Mouse (Mus musculus) adrenal gland, postnatal 4 days (tissue): ENCODE measurements around the gene Ntn4. TPM values are rescaled to one million over a fixed set of nuclear protein-coding genes. Genes with fewer than 3 reads are reported as not detected.
"Not testable (repeated sequence)": the region's sequence is repeated elsewhere in the genome, so short reads cannot be mapped to it uniquely, and the experiment has no call there.

Experiments used
- DNase-seq, 2 experiments: peaks; one replicate each; pipeline ENCODE4 v3.0.0; 2021 to 2022; ENCODE audit warnings: low spot score in 2 of 2, mixed read lengths in 2 of 2
- total RNA-seq, 2 experiments: library from RNA; stranded (reverse); gene quantifications; 2 replicates each; pipeline ENCODE4 v1.2.3; 2021

Gene Ntn4
- total RNA-seq, 2 experiments from 2014 or later: 12.9 to 14.8 TPM

GRCm38 (mm10) chr10:93680680-93681377 lies 40.3 kb downstream of the Ntn4 start:
- DNase-seq: no peak

DNA sequence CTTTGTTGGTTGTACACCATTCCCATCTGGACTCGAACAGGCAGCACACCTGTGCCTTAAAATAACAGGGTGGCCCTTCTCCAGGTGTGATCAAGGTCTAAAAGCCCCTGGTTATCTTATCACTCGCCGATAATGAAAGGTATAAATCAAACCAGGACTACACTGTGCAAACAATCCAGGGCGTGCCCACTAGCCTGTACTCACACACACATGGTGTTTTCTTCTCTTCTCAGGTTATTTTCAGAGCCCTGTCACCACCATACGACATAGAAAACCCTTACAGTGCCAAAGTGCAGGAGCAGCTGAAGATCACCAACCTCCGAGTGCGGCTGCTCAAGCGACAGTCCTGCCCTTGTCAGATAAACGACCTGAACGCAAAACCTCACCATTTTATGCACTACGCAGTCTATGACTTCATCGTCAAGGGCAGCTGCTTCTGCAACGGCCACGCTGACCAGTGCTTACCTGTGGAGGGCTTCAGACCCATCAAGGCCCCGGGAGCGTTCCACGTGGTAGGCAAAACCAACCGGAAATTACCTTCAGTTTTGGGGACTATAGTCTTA lies 41.8 kb downstream of the Ntn4 start:
- DNase-seq: no peak

GRCm38 (mm10) chr10:93683185-93683584 lies 42.7 kb downstream of the Ntn4 start:
- no peak for DNase-seq

DNA sequence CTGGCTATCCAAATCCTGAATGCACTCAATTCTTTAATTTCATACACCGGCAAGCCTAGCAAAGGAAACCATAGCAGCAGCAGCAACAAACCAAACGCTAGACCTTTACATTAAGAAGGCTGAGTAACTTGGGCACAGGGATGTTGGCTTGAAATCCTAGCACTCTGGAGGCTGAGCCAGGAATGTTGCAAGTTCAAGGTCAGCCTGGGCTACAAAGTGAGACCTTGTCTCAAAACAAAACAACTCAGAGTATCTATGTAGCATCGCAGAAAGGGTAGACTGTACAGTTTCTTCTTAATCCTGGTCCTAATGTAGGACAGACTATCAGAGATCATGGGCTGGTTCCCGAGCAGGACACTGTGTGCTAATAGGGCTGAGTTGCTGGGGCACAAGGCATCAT lies 43.4 kb downstream of the Ntn4 start:
- no peak for DNase-seq

DNA sequence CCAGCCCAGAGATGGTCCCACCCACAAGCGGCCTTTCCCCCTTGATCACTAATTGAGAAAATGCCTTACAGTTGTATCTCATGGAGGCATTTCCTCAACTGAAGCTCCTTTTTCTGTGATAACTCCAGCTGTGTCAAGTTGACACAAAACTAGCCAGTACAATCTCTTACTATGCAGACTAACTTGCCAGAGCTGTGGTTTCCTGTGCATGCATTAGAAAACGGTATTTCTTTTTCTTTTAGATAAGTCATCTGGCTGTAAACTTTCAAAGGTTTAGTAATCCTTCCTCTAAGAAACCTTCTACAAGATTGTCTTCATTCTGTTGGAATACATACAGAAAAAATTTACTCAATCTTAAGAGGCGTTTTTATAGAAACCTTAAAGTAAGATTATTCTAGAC lies 44.9 kb downstream of the Ntn4 start:
- DNase-seq: not testable (repeated sequence)

DNA sequence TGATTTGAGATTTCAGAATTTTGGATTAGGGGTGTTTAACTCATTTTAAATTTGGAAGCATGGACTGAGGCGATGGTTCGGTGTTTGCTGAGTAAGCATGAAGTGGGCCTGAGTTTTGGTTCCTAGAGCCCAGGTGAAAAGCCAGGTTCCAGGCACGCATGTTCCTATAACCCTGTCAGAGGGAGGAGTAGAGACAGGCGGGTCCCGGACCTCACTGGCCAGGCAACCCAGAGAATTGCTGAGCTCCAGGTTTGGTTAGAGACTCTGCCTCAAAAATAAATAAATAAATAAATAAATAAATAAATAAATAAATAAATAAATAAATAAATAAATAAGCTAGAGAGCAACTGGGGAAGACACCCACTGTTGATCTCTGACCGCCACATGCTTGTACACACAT lies 46.1 kb downstream of the Ntn4 start:
- no peak for DNase-seq

DNA sequence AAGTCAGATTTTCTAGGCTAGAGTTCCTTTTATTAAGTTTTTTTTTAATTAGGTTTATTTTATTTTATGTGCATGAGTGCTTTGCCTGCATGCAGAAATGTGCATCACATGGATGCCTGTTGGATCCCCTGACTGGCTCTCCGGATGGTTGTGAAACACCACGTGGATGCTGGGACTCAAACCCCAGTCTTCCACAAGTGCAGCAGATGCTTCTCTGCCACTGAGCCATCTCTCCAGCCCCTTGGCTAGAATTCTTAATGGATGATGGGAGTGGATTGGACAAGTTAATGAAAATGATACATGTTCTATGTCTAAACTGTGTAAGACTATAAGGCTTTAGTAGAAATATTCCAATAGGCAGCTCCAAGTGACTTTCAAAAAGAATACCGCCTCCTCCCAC lies 47.3 kb downstream of the Ntn4 start:
- DNase-seq: no peak

- no peak for DNase-seq
These were observed 48.1 kb downstream of the Ntn4 start for GRCm38 (mm10) chr10:93688306-93689171.

GRCm38 (mm10) chr10:93691344-93691743 lies 50.9 kb downstream of the Ntn4 start:
- DNase-seq: no peak

- no peak for DNase-seq
These were observed 54.7 kb downstream of the Ntn4 start for GRCm38 (mm10) chr10:93695043-93695791.

DNA sequence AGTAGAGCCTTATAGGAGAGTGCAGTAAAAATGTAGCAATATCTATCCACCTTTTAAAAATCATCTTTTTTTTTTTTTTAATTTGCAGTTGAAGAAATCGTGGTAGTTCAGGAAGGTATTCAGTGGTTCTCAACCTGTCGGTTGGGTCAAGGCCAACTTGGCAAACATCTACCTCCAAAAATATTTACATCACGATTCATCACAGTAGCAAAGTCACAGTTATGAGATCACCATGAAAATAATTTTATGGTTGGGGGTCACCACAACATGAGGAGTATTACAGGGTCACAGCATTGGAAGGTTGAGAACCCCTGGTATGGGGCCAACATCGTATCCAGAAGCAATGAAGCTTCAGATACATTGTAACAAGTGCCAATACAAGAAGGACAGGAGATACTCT lies 55.5 kb downstream of the Ntn4 start:
- DNase-seq: no peak

DNA sequence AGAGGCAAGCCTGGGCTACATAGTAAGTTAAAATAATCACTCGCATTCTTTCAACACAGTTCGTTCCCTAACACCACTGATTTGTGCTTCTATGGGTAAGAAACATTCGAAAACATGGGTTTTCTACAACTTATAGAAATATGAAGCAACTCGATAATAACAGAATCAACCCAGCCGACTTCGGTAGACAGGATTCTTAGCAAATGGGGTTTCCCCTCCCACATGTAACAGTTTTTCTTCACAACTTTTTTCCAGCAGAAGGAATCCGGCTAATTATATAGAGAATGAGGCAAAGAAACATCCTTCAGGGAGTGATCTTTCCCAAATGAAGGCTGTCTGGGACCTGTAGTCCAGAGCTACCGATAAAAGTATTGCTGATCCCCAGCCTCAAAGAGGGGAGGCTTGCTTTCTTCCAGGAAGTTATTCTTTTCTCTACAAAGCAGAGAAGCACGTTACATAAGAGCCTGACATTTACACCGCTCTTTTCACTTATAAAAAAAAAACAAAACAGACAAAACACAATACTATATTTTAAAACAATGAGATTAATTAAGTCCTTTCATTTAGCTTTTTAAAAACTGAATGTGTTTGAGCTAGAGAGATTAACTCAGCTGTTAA lies 57.5 kb downstream of the Ntn4 start:
- no peak for DNase-seq

- DNase-seq: no peak
These were observed 59.4 kb downstream of the Ntn4 start for GRCm38 (mm10) chr10:93699689-93700478.

GRCm38 (mm10) chr10:93700589-93701363 lies 60.3 kb downstream of the Ntn4 start:
- no peak for DNase-seq

DNA sequence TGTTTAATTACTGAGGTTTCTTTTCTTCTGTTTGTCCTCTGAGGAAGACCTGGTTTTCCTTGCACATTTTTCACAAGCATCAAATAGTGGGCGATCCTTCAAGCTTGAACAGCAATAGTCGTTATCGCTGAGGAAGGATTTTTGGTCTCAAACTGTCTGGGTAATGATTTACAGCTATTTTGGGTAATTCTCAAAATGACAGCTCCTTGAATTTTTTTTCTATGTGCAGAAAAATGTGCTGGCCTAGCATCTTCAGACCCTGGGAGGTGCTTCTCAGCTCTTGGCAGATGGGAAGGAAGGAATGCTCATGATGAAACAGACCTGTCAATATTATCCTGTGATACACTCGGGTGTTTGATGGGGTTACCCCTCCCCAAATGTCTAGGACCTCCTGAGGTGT lies 63.5 kb downstream of the Ntn4 start:
- no peak for DNase-seq

DNA sequence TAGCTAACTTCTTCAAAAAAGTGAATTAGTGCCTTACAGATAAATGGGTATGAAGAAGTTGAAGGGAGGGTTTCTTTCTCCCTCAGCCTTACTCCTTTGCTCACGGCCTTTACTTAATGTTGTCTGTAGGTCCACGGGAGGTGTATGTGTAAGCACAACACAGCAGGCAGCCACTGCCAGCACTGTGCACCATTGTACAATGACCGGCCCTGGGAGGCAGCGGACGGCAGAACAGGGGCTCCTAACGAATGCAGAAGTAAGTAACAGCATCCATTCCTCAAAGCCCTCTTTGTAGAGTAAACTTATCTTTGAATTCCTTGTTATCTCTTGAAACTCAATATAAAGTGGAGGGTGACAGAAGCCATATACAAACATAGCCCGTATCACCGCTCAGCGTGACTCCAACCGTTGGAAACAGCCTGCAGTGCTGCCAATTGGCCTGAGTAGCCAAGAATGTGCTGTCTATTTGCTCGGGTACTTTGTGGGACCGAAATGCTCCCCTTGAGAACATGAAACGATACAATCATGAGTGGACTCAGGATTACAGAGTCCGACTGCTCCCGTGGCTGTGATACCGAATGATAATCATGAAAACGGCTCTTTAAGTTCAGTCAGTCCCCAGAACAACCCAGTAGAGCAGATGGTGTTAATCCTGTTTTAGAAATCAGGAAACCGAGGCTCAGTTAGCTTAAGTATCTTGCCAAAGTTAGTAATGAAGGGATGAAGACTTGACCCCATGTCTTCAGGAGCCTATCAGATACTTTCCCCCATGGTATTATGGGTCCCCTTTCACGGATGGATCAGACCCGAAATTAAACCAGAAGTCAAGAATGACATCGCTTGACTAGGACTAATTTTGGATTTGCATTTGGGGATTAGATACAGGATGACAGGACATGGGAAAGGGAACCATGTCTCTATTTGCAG lies 66.9 kb downstream of the Ntn4 start:
- DNase-seq: no peak

DNA sequence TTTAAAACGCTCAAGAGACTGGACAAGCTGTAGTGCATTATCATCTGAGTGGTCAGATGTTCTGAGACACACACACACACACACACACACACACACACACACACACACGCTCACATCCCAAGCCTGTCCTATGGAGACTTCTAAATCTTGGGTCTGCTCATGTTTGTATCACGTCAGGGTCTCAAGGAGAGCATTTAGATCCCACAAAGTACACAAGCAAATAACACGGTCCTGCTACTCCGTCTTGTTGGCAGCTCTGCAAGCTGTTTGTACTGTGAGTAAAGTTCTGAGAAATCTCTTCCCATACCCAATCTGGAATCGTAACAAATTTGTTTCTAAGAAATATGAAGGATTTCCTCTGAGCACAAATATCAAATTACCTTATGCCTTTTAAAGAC lies 67.6 kb downstream of the Ntn4 start:
- DNase-seq: no peak

- no peak for DNase-seq
These were observed 68.0 kb downstream of the Ntn4 start for GRCm38 (mm10) chr10:93708515-93708914.
